Mouse (Mus musculus): ENCODE data around the gene Rab44. TPM values are rescaled to one million over a fixed set of nuclear protein-coding genes. Genes with fewer than 3 reads are reported as not detected.

Gene Rab44
- polyA plus RNA-seq, 1 experiment from 2014 or later, result 0.66 TPM

DNA sequence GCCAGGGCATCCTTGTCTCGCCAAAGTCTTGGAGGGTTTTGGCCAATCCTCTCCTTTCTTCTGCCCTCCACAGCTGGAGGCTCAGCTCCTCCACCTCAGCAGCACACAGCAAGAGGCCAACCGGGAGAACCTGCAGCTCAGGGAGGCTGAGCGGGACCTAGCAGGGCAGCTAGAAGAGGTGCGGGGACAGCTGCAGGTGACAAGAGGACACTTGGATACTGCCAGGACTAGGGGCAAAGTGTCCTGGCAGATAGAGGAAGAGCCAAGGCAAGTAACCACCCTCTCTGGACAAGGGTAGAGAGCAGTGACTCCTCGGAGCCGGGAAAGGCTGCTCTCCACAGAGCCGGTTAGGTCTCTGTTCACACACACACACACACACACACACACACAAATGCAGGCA lies 24.0 kb downstream of the Rab44 start:
- no peak for ATAC-seq (replicated peaks; ENCODE audit: insufficient number of reproducible peaks, insufficient read depth, low FRiP score, low read depth)
- Histone ChIP-seq H3K4me2 (no peak overlapping the region), H3K9me3 (replicated peaks) (no peaks in the 10 kb centered on the region), H3K36me3 (no peaks in the 10 kb centered on the region), H3K27ac (no peak overlapping the region), H3K4me1 (replicated peaks) (peaks cover 6% of the 10 kb centered on the region; the same call in 1 of the 2 replicates), H3K9ac (no peak overlapping the region), H3K4me3 (no peak overlapping the region), H3K27me3 (no peaks in the 10 kb centered on the region; the same call in 1 of the 2 replicates)
- WGBS, result 75% methylated on average over 7 of the region's 7 CpGs

DNA sequence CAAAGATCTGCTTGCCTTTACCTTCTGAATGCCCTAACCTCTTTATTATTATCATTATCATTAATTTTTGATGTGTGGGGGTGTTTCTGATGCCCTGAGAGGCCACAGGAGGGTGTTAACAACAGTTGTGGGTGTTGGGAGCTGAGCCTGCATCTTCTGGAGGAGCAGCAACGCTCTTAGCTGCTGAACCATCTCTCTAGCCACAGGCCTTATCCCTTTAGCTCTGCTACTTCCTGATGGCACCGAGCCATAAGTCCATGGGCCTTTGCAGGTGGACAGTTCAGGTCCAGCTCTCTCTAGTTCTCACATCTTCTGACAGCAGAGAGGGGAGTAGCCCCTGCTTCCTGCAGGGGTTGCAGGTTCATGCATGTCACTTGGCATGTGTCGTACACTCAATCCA lies 27.6 kb downstream of the Rab44 start:
- Histone ChIP-seq H3K27me3 (no peaks in the 10 kb centered on the region), H3K4me3 (no peak overlapping the region), H3K4me1 (replicated peaks) (no peaks in the 10 kb centered on the region), H3K4me2 (no peak overlapping the region), H3K27ac (no peak overlapping the region), H3K9me3 (replicated peaks) (no peaks in the 10 kb centered on the region), H3K9ac (no peak overlapping the region), H3K36me3 (no peaks in the 10 kb centered on the region)
- ATAC-seq (replicated peaks; ENCODE audit: insufficient number of reproducible peaks, insufficient read depth, low FRiP score, low read depth), result no peak
- 85% methylated on average over 3 of the region's 3 CpGs for WGBS

DNA sequence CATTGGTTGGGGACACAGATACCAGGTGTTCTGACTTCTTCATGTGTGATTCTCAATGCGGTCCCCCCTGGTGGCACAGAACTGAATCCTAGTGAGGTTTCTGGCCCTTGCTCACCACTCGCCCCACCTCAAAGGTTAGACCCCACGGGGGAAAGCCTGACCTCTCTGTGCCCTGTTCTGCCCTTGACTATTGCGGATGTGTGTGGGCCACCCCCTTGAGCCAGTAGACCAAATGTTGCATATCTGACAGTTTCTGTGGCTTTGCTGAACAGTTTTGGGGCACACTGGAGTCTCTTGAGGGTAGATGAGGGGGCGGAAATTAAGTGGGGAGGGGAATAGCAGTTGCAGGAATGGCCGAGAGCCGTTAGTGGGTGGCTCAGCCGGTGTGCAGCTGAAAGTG lies 29.3 kb downstream of the Rab44 start:
- Histone ChIP-seq H3K9ac (no peak overlapping the region), H3K27me3 (no peaks in the 10 kb centered on the region), H3K9me3 (replicated peaks) (no peaks in the 10 kb centered on the region), H3K4me3 (no peak overlapping the region), H3K4me1 (replicated peaks) (peaks cover 4% of the 10 kb centered on the region), H3K36me3 (no peaks in the 10 kb centered on the region), H3K27ac (no peak overlapping the region), H3K4me2 (no peak overlapping the region)
- no peak for ATAC-seq (replicated peaks; ENCODE audit: insufficient number of reproducible peaks, insufficient read depth, low FRiP score, low read depth)
- WGBS, result 69% methylated on average over 8 of the region's 8 CpGs

DNA sequence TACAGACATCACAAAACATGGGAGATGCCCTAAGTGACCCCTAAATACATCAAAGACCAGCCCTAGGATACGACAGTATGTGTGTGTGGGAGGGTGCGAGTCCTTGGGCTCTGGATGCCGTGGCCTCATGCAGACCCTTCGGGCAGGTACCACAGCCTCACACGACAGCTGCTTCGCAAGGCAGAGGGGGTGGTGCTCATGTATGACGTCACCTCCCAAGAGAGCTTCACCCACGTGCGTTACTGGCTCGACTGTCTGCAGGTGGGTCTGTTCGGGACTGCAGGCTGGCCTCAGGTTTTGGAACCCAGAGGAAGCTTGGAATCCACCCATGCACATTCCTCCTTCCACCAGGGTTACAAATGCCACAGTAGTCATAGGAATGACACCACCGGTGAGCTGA lies 31.2 kb downstream of the Rab44 start:
- no peak for ATAC-seq (replicated peaks; ENCODE audit: insufficient number of reproducible peaks, insufficient read depth, low FRiP score, low read depth)

DNA sequence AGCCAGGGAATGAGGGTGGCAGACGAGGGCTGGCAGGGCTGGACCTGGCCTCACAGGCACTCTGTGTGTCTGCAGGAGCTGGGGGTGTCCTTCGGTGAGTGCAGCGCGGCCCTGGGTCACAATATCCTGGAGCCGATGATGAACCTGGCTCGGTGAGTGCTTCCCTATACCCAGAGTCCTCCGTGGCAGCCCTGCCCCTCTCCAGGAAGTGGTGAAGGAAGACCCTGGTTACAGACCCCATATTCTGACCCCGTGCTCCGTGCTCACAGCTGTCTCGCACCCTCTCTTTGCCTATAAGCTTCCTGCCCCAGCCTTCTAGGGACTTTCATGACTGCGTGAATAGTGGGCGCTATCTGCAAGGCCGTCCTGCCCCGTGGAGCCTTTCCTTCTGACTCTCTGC lies 33.3 kb downstream of the Rab44 start:
- Histone ChIP-seq H3K4me3 (no peak overlapping the region), H3K4me1 (replicated peaks) (peaks cover 10% of the 10 kb centered on the region), H3K27ac (no peak overlapping the region), H3K36me3 (no peaks in the 10 kb centered on the region), H3K9me3 (replicated peaks) (no peaks in the 10 kb centered on the region), H3K27me3 (no peaks in the 10 kb centered on the region), H3K4me2 (no peak overlapping the region), H3K9ac (no peak overlapping the region)
- no peak for ATAC-seq (replicated peaks; ENCODE audit: insufficient number of reproducible peaks, insufficient read depth, low FRiP score, low read depth)
- 72% methylated on average over 14 of the region's 14 CpGs for WGBS

More for the DNA sequence above, 31.2 kb downstream of the Rab44 start:
- Histone ChIP-seq H3K9ac (no peak overlapping the region), H3K4me3 (no peak overlapping the region), H3K9me3 (replicated peaks) (no peaks in the 10 kb centered on the region), H3K27ac (no peak overlapping the region), H3K27me3 (no peaks in the 10 kb centered on the region), H3K36me3 (no peaks in the 10 kb centered on the region), H3K4me1 (replicated peaks) (peaks cover 10% of the 10 kb centered on the region), H3K4me2 (no peak overlapping the region)
- 87% methylated on average over 12 of the region's 12 CpGs for WGBS

DNA sequence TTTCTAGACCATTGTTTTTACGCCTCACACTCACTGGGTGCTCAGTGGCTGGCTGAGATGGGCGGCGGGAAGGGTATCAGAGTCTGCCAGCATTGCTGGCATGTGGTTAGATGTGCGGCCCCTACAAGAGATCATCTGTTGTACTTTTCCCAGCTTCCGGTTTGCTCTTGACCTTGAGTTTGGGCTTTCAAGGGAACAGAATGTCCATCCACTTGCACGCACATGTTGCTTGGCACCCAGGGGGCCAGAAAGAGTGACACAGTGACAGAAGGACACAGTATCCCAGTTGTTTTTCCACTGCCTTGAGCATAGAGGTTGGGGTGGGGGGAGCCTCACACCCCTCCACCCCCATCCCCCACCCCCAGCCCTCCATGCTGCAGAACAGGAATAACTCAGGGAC lies 33.8 kb downstream of the Rab44 start:
- ATAC-seq (replicated peaks; ENCODE audit: insufficient number of reproducible peaks, insufficient read depth, low FRiP score, low read depth), result no peak
- WGBS, result 66% methylated on average over 6 of the region's 6 CpGs
- Histone ChIP-seq H3K9ac (no peak overlapping the region), H3K9me3 (replicated peaks) (no peaks in the 10 kb centered on the region), H3K4me3 (no peak overlapping the region), H3K27ac (no peak overlapping the region), H3K4me2 (no peak overlapping the region), H3K36me3 (no peaks in the 10 kb centered on the region), H3K4me1 (replicated peaks) (peaks cover 10% of the 10 kb centered on the region), H3K27me3 (no peaks in the 10 kb centered on the region)

DNA sequence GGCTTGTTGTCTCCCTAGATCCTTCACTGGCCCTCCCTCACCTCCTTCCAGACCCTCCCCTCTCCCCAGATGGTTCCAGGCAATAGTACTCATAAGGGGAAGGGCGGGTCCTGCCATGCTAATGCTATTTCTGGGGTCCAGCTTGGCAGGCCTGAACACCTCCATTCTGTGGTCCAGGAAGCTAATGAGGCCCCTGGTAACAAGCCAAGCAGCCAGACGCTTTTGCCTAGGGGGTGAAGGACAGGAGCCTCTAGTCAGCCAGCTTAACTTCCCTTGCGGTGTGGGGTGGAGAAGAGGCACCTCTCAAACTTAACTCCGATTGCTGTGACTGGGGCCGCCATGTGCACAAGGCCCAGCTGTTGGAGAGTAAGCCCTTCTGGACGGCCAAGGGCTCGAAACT lies 35.8 kb downstream of the Rab44 start:
- H3K9ac ChIP-seq, result no peak overlapping the region
- no peak overlapping the region for H3K27ac ChIP-seq
- H3K27me3 ChIP-seq, result no peaks in the 10 kb centered on the region
- no peak for ATAC-seq (replicated peaks; ENCODE audit: insufficient number of reproducible peaks, insufficient read depth, low FRiP score, low read depth)
- H3K4me3 ChIP-seq, result no peak overlapping the region
- no peak overlapping the region for H3K4me2 ChIP-seq
- WGBS, result 69% methylated on average over 7 of the region's 7 CpGs
- peaks cover 15% of the 10 kb centered on the region for H3K4me1 ChIP-seq (replicated peaks)
- H3K9me3 ChIP-seq (replicated peaks), result no peaks in the 10 kb centered on the region
- H3K36me3 ChIP-seq, result no peaks in the 10 kb centered on the region

DNA sequence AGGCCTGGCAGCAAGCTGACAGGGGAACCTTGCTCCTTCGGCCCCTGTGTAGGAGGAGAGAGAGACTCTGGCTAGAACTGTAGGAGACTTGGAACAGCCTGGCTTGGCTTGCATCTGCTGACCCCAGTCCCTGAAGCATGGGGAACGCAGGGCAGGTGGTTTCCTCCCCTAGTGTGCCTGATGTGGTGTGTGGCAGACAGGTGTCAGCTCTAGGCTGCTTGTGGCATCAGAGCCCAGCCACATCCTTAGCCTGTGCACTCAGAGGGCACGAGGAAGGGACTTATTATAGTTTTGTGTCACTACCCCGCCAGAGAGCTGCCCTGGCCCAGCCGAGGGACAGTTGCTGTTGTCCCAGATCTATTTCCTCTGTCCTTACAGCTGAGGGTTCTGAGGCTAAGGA lies 38.6 kb downstream of the Rab44 start:
- H3K4me1 ChIP-seq (replicated peaks), result peaks cover 20% of the 10 kb centered on the region
- H3K4me3 ChIP-seq, result no peak overlapping the region
- no peak overlapping the region for H3K4me2 ChIP-seq
- H3K9me3 ChIP-seq (replicated peaks), result no peaks in the 10 kb centered on the region
- 52% methylated on average over 5 of the region's 5 CpGs for WGBS
- H3K36me3 ChIP-seq, result no peaks in the 10 kb centered on the region
- ATAC-seq (replicated peaks; ENCODE audit: insufficient number of reproducible peaks, insufficient read depth, low FRiP score, low read depth), result no peak
- no peak overlapping the region for H3K27ac ChIP-seq
- no peaks in the 10 kb centered on the region for H3K27me3 ChIP-seq
- H3K9ac ChIP-seq, result no peak overlapping the region

DNA sequence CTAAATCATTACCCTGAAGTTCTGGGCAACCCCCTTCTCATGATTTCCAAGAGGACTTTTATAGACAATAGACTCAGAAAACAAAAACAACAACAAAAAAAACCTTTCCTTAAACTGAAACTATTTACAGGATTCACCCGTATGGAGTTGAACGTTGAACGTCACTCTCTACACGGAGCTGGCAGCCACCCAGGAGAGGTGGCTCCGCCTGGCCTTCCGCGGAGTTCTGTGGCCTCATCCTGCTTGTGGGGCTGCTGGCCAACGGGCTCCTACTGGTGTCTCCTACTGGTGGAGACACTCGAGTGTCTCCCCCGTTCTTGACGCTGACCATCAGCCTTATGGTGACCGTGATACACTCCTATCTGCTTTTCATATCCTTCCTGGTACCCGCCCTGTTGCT lies 40.3 kb downstream of the Rab44 start:
- no peak overlapping the region for H3K9ac ChIP-seq
- no peaks in the 10 kb centered on the region for H3K36me3 ChIP-seq
- H3K4me3 ChIP-seq, result no peak overlapping the region
- no peak overlapping the region for H3K4me2 ChIP-seq
- H3K9me3 ChIP-seq (replicated peaks), result no peaks in the 10 kb centered on the region
- 68% methylated on average over 13 of the region's 13 CpGs for WGBS
- H3K27ac ChIP-seq, result no peak overlapping the region
- peaks cover 15% of the 10 kb centered on the region; the same call in 1 of the 2 replicates for H3K4me1 ChIP-seq (replicated peaks)
- ATAC-seq (replicated peaks; ENCODE audit: insufficient number of reproducible peaks, insufficient read depth, low FRiP score, low read depth), result no peak
- H3K27me3 ChIP-seq, result no peaks in the 10 kb centered on the region

DNA sequence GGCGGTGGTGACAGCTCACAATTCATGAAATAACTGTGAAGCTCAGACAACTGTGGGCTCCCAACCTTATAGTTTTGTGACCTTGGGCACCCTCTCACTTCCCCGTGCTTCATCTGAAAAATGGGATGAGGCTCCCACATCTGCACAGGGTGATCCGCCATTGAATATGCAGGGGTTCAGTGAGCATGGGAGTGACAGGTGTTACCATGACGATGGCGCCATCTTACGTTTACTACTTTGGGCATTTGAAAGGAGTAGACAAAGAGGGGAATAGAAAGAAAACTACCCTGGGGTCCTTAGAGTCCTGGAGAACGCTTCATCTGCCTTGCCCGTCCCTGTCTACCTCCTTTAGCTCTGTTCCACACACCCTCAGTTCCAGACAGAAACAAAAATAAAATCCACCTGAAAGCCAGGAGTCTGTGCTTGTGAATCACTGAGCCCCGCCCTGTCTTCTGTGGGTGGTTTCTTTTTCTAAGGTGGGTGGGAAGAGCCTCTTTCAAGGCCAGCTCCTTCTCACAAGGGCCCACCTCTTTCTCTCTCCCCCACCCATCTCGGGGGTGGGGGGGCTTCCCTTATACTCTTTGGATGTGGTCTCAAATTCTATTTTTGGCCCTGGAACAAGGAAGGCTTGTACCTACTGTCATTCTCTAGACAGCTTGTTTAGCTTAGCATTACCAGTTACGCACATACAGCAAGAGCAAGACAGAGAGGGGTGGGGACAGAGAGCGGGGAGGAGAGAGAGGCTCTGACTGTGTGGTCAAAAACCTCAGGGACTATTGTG lies 41.6 kb downstream of the Rab44 start:
- Histone ChIP-seq H3K9me3 (replicated peaks) (no peaks in the 10 kb centered on the region), H3K4me3 (no peak overlapping the region), H3K27ac (no peak overlapping the region), H3K36me3 (no peaks in the 10 kb centered on the region), H3K9ac (no peak overlapping the region), H3K4me2 (no peak overlapping the region), H3K4me1 (replicated peaks) (peaks cover 9% of the 10 kb centered on the region; the same call in 1 of the 2 replicates), H3K27me3 (no peaks in the 10 kb centered on the region)
- WGBS, result 76% methylated on average over 12 of the region's 12 CpGs
- no peak for ATAC-seq (replicated peaks; ENCODE audit: insufficient number of reproducible peaks, insufficient read depth, low FRiP score, low read depth)

DNA sequence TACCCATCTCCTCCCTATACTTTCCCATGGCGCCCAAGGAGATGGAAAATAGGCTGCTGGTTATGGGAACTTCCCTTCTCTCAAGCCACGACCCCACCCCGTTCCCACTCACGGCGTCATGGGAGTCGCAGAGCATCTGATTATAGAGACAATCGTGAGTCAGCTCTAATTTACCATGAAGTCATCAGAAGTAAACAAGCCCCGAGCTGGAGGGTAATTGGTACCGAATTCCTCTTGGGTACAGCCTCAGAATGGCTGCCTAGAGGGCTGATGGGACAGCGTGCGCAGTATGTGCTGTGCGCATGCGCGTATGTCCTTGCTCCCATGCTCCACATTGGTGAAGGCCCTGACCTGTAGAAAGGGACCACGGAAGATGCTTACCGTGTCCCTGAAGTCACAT lies 42.5 kb downstream of the Rab44 start:
- H3K9ac ChIP-seq, result no peak overlapping the region
- peaks cover 9% of the 10 kb centered on the region; the same call in 1 of the 2 replicates for H3K4me1 ChIP-seq (replicated peaks)
- no peak overlapping the region for H3K4me3 ChIP-seq
- no peaks in the 10 kb centered on the region for H3K9me3 ChIP-seq (replicated peaks)
- H3K27me3 ChIP-seq, result no peaks in the 10 kb centered on the region
- H3K4me2 ChIP-seq, result no peak overlapping the region
- no peak overlapping the region for H3K27ac ChIP-seq
- peaks cover 4% of the 10 kb centered on the region; the same call in 1 of the 2 replicates for H3K36me3 ChIP-seq
- ATAC-seq (replicated peaks; ENCODE audit: insufficient number of reproducible peaks, insufficient read depth, low FRiP score, low read depth), result no peak
- 83% methylated on average over 16 of the region's 16 CpGs for WGBS

DNA sequence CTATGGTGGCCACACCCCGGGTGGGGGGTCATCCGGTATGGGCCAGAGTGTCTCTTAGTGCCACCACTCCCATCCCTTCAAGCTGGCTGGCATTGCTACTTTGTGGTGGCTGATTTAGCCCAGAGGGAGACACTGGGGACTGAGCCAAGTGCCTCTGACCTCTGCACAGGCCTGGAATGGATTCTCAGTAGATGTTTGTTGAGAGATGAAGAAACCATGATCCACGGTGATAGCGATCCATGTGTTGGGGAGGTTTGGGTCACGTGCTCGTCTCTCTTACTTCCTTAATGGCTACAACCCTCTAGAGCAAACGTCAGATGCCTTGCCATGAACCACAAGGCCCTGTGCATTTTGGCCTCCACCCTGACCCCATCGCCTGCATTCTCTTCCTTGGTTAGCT lies 42.9 kb downstream of the Rab44 start:
- H3K9ac ChIP-seq, result no peak overlapping the region
- H3K4me1 ChIP-seq (replicated peaks), result peaks cover 9% of the 10 kb centered on the region; the same call in 1 of the 2 replicates
- ATAC-seq (replicated peaks; ENCODE audit: insufficient number of reproducible peaks, insufficient read depth, low FRiP score, low read depth), result no peak
- H3K36me3 ChIP-seq, result peaks cover 4% of the 10 kb centered on the region; the same call in 1 of the 2 replicates
- H3K4me3 ChIP-seq, result no peak overlapping the region
- no peaks in the 10 kb centered on the region for H3K27me3 ChIP-seq
- no peaks in the 10 kb centered on the region for H3K9me3 ChIP-seq (replicated peaks)
- H3K4me2 ChIP-seq, result no peak overlapping the region
- WGBS, result 79% methylated on average over 8 of the region's 8 CpGs
- no peak overlapping the region for H3K27ac ChIP-seq
